Mouse (Mus musculus): ENCODE data around the gene Ccl28. TPM values are rescaled to one million over a fixed set of nuclear protein-coding genes. Genes with fewer than 3 reads are reported as not detected.
"Not testable (repeated sequence)": the region's sequence is repeated elsewhere in the genome, so short reads cannot be mapped to it uniquely, and the experiment has no call there.

Ccl28 gene
- polyA plus RNA-seq, 1 experiment from 2014 or later: 0.20 TPM

- Histone ChIP-seq H3K9me3 (replicated peaks; ENCODE audit: control insufficient read depth, low read length, poor library complexity, severe bottlenecking) (no peaks in the 10 kb centered on the region), H3K9ac (ENCODE audit: low read depth, low read length) (no peak overlapping the region), H3K4me1 (ENCODE audit: control insufficient read depth, insufficient read depth, low read length) (no peaks in the 10 kb centered on the region), H3K4me2 (ENCODE audit: low read length) (no peak overlapping the region), H3K4me3 (ENCODE audit: low read depth, low read length) (no peak overlapping the region), H3K36me3 (ENCODE audit: control insufficient read depth, insufficient read depth, low read length) (no peaks in the 10 kb centered on the region), H3K27me3 (ENCODE audit: control insufficient read depth, insufficient read depth, low read depth, low read length) (no peaks in the 10 kb centered on the region), H3K27ac (ENCODE audit: low read length) (no peak overlapping the region)
- 92% methylated on average over 3 of the region's 3 CpGs for WGBS
- no peak for ATAC-seq
Measured at GRCm38 (mm10) chr13:119618841-119619240, 4.8 kb upstream of the Ccl28 start.

DNA sequence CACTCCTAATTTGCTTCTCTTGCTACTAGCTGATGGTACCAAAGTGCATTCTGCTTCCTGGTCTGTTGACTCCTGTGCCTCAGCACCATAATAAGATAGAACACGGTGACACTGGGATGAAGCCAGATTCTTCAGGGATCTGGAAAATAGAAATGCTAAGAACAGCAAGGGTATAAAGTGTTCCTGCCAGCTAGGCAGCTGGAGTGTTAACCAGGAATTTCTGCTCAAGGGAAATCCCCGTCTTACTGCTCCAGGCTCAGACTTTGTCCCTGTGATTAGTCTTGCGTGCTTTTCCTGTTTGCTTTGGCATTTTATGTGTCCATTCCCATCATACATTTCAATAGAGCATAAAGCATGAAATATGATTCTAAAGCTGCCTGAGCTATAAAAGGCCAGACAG is 3.9 kb upstream of the Ccl28 start:
- Histone ChIP-seq H3K4me1 (ENCODE audit: control insufficient read depth, insufficient read depth, low read length) (no peaks in the 10 kb centered on the region), H3K27me3 (ENCODE audit: control insufficient read depth, insufficient read depth, low read depth, low read length) (no peaks in the 10 kb centered on the region)

DNA sequence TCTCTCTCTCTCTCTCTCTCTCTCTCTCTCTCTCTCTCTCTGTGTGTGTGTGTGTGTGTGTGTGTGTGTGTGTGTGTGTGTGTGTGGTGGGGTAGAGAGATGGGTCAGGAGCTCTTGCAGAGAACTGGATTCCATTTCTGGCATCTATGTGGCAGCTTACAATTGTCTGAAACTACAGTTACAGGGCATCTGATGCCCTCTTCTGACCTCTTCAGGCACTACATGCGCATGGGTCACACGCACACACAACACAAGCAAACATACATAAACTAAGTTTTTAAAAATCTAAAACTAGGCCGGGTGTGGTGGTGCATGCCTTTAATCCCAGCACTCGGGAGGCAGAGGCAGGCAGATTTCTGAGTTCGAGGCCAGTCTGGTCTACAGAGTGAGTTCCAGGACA is 2.3 kb downstream of the Ccl28 start:
- WGBS: 75% methylated on average over 5 of the region's 5 CpGs
- H3K4me1 ChIP-seq (ENCODE audit: control insufficient read depth, insufficient read depth, low read length): not testable (repeated sequence)

More for the DNA sequence above, 3.9 kb upstream of the Ccl28 start:
- 83% methylated on average over 3 of the region's 3 CpGs for WGBS
- H3K27ac ChIP-seq (ENCODE audit: low read length): no peak overlapping the region
- no peak overlapping the region for H3K4me3 ChIP-seq (ENCODE audit: low read depth, low read length)
- no peaks in the 10 kb centered on the region for H3K9me3 ChIP-seq (replicated peaks; ENCODE audit: control insufficient read depth, low read length, poor library complexity, severe bottlenecking)
- H3K36me3 ChIP-seq (ENCODE audit: control insufficient read depth, insufficient read depth, low read length): no peaks in the 10 kb centered on the region
- H3K4me2 ChIP-seq (ENCODE audit: low read length): no peak overlapping the region
- no peak for ATAC-seq
- H3K9ac ChIP-seq (ENCODE audit: low read depth, low read length): no peak overlapping the region

GRCm38 (mm10) chr13:119631482-119632155 is 8.0 kb downstream of the Ccl28 start:
- ATAC-seq: peak; percentile 94
- H3K36me3 ChIP-seq (ENCODE audit: control insufficient read depth, insufficient read depth, low read length): no peaks in the 10 kb centered on the region
- no peaks in the 10 kb centered on the region for H3K4me1 ChIP-seq (ENCODE audit: control insufficient read depth, insufficient read depth, low read length)
- H3K9ac ChIP-seq (ENCODE audit: low read depth, low read length): peak overlapping the region; percentile 58
- 0 out of 2 replicates have a peak overlapping the region, but pooled peaks have one; percentile 18 for H3K27ac ChIP-seq (ENCODE audit: low read length)
- WGBS: 3% methylated on average over 26 of the region's 33 CpGs
- no peaks in the 10 kb centered on the region for H3K9me3 ChIP-seq (replicated peaks; ENCODE audit: control insufficient read depth, low read length, poor library complexity, severe bottlenecking)
- peak overlapping the region; percentile 48 for H3K4me3 ChIP-seq (ENCODE audit: low read depth, low read length)
- peak overlapping the region; percentile 53 for H3K4me2 ChIP-seq (ENCODE audit: low read length)
- H3K27me3 ChIP-seq (ENCODE audit: control insufficient read depth, insufficient read depth, low read depth, low read length): peaks cover 2% of the 10 kb centered on the region; the same call in 1 of the 2 replicates

More for the DNA sequence above, 2.3 kb downstream of the Ccl28 start:
- not testable (repeated sequence) for H3K9ac ChIP-seq (ENCODE audit: low read depth, low read length); H3K27ac ChIP-seq (ENCODE audit: low read length); H3K27me3 ChIP-seq (ENCODE audit: control insufficient read depth, insufficient read depth, low read depth, low read length); H3K36me3 ChIP-seq (ENCODE audit: control insufficient read depth, insufficient read depth, low read length); H3K4me2 ChIP-seq (ENCODE audit: low read length); ATAC-seq; H3K4me3 ChIP-seq (ENCODE audit: low read depth, low read length); H3K9me3 ChIP-seq (replicated peaks; ENCODE audit: control insufficient read depth, low read length, poor library complexity, severe bottlenecking)

DNA sequence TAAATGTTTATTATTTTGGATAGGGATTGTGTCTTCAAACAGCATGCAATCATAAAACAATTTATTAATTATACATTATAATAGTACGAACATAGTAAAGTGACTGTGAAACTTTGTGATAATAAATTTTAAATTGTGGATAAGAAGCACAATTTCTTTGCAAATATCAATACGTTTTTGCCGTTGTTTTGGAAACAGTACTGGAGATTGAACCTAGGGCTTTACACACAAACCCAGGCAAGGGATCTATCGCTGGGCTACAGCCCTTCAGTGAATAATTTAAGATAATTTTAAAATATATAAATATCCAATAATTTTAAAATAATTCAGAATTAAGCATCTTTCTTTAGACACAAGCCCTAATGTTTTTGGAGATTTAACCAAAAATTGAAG is 8.5 kb downstream of the Ccl28 start:
- peaks cover 2% of the 10 kb centered on the region; the same call in 1 of the 2 replicates for H3K27me3 ChIP-seq (ENCODE audit: control insufficient read depth, insufficient read depth, low read depth, low read length)
- H3K27ac ChIP-seq (ENCODE audit: low read length): no peak overlapping the region
- H3K9me3 ChIP-seq (replicated peaks; ENCODE audit: control insufficient read depth, low read length, poor library complexity, severe bottlenecking): no peaks in the 10 kb centered on the region
- peak overlapping the region; percentile 48; the same call in 1 of the 2 replicates for H3K4me3 ChIP-seq (ENCODE audit: low read depth, low read length)
- peak overlapping the region; percentile 53 for H3K4me2 ChIP-seq (ENCODE audit: low read length)
- WGBS: 87% methylated on average over 4 of the region's 4 CpGs
- no peaks in the 10 kb centered on the region for H3K4me1 ChIP-seq (ENCODE audit: control insufficient read depth, insufficient read depth, low read length)
- no peaks in the 10 kb centered on the region for H3K36me3 ChIP-seq (ENCODE audit: control insufficient read depth, insufficient read depth, low read length)
- H3K9ac ChIP-seq (ENCODE audit: low read depth, low read length): no peak overlapping the region
- peak; percentile 68 for ATAC-seq

- Histone ChIP-seq H3K4me3 (ENCODE audit: low read depth, low read length) (no peak overlapping the region), H3K9me3 (replicated peaks; ENCODE audit: control insufficient read depth, low read length, poor library complexity, severe bottlenecking) (no peaks in the 10 kb centered on the region), H3K4me2 (ENCODE audit: low read length) (no peak overlapping the region), H3K27me3 (ENCODE audit: control insufficient read depth, insufficient read depth, low read depth, low read length) (peaks cover 2% of the 10 kb centered on the region; the same call in 1 of the 2 replicates), H3K9ac (ENCODE audit: low read depth, low read length) (no peak overlapping the region), H3K27ac (ENCODE audit: low read length) (no peak overlapping the region), H3K4me1 (ENCODE audit: control insufficient read depth, insufficient read depth, low read length) (no peaks in the 10 kb centered on the region), H3K36me3 (ENCODE audit: control insufficient read depth, insufficient read depth, low read length) (no peaks in the 10 kb centered on the region)
- no peak for ATAC-seq
- WGBS: 68% methylated on average over 2 of the region's 2 CpGs
Measured at GRCm38 (mm10) chr13:119635496-119635895, 11.9 kb downstream of the Ccl28 start.

- no peak overlapping the region for H3K27ac ChIP-seq (ENCODE audit: low read length)
- 78% methylated on average over 4 of the region's 4 CpGs for whole genome bisulfite sequencing
- no peaks in the 10 kb centered on the region for H3K9me3 ChIP-seq (replicated peaks; ENCODE audit: control insufficient read depth, low read length, poor library complexity, severe bottlenecking)
- no peak overlapping the region for H3K4me2 ChIP-seq (ENCODE audit: low read length)
- no peak overlapping the region for H3K9ac ChIP-seq (ENCODE audit: low read depth, low read length)
- no peak for ATAC-seq
- H3K4me3 ChIP-seq (ENCODE audit: low read depth, low read length): no peak overlapping the region
- no peaks in the 10 kb centered on the region for H3K4me1 ChIP-seq (ENCODE audit: control insufficient read depth, insufficient read depth, low read length)
- H3K36me3 ChIP-seq (ENCODE audit: control insufficient read depth, insufficient read depth, low read length): no peaks in the 10 kb centered on the region
- H3K27me3 ChIP-seq (ENCODE audit: control insufficient read depth, insufficient read depth, low read depth, low read length): peaks cover 2% of the 10 kb centered on the region; the same call in 1 of the 2 replicates
Measured at GRCm38 (mm10) chr13:119637837-119638236, 14.2 kb downstream of the Ccl28 start.

DNA sequence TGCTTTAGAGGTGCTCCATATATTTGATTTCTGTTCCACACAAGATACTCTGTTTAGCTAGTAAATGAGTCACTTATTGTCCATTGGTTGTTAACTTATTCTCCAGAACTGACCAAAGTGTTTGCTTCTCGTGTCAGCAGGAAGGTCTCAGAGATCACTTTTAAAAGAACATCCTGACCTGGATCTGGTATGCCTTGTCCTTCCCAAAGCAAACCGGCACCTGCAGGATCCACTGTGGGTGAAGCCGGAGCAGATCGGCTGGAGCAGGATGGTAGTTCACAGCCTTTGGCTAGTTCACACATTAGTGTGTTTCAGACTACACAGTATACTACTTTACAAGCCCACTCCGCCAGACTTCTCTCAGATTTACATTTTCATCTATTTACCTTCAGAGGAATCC is 14.8 kb downstream of the Ccl28 start:
- Histone ChIP-seq H3K9ac (ENCODE audit: low read depth, low read length) (no peak overlapping the region), H3K9me3 (replicated peaks; ENCODE audit: control insufficient read depth, low read length, poor library complexity, severe bottlenecking) (no peaks in the 10 kb centered on the region), H3K27me3 (ENCODE audit: control insufficient read depth, insufficient read depth, low read depth, low read length) (peaks cover 2% of the 10 kb centered on the region; the same call in 1 of the 2 replicates), H3K27ac (ENCODE audit: low read length) (no peak overlapping the region), H3K4me2 (ENCODE audit: low read length) (no peak overlapping the region), H3K36me3 (ENCODE audit: control insufficient read depth, insufficient read depth, low read length) (no peaks in the 10 kb centered on the region), H3K4me1 (ENCODE audit: control insufficient read depth, insufficient read depth, low read length) (no peaks in the 10 kb centered on the region), H3K4me3 (ENCODE audit: low read depth, low read length) (no peak overlapping the region)
- ATAC-seq: no peak
- 90% methylated on average over 5 of the region's 5 CpGs for WGBS

GRCm38 (mm10) chr13:119639302-119639701 is 15.7 kb downstream of the Ccl28 start:
- Histone ChIP-seq H3K9me3 (replicated peaks; ENCODE audit: control insufficient read depth, low read length, poor library complexity, severe bottlenecking) (no peaks in the 10 kb centered on the region), H3K4me2 (ENCODE audit: low read length) (no peak overlapping the region), H3K27me3 (ENCODE audit: control insufficient read depth, insufficient read depth, low read depth, low read length) (no peaks in the 10 kb centered on the region), H3K27ac (ENCODE audit: low read length) (no peak overlapping the region), H3K36me3 (ENCODE audit: control insufficient read depth, insufficient read depth, low read length) (no peaks in the 10 kb centered on the region), H3K4me3 (ENCODE audit: low read depth, low read length) (no peak overlapping the region), H3K4me1 (ENCODE audit: control insufficient read depth, insufficient read depth, low read length) (no peaks in the 10 kb centered on the region), H3K9ac (ENCODE audit: low read depth, low read length) (no peak overlapping the region)
- ATAC-seq: no peak
- WGBS: 74% methylated on average over 5 of the region's 5 CpGs
